Mouse (Mus musculus): ENCODE measurements around the gene P2rx4.

- TF ChIP-seq EP300 (IDR thresholded peaks at IDR 0.05; ENCODE audit: low read depth) (no peak), CTCF (IDR thresholded peaks at IDR 0.05; ENCODE audit: low read depth) (peak; percentile 47)
Measured at GRCm38 (mm10) chr5:122716793-122717192, 9.4 kb downstream of the P2rx4 start.
